Mouse (Mus musculus): ENCODE measurements around the gene Prss29. TPM values are rescaled to one million over a fixed set of nuclear protein-coding genes. Genes with fewer than 3 reads are reported as not detected.
A peak's percentile ranks its signal among the peaks of the same experiment; 100 is the strongest.

The Prss29 gene
- polyA plus RNA-seq, 1 experiment from 2014 or later = not detected

- CTCF ChIA-PET = interaction anchor here (1.1 kb wide), 1 partner anchor 172 kb away, joined by 4 read pairs; no protein-coding TSS in a partner anchor
Observed at GRCm38 (mm10) chr17:25288842-25289241, 29.6 kb upstream of the Prss29 start.

DNA sequence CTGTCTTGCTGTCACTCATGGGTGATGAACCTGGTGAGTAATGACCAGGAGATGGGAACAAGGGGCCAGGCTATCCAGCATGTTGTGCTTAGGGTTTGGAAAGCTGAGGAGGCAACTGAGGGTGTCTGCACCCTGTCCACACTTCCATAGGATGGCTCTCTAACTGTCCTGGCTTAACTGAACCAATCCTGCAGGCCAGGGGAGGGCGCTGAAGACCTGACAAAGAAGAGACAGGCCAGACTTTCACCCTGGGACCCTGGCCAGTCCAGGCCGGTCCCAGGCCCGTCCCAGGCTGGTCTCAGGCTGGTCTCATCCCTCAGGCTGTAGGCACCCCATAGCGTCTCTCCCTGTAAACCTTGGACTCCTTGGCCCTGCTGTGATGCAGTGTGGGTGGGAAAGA lies 28.0 kb upstream of the Prss29 start:
- peaks cover 23% of the 10 kb centered on the region for H3K27me3 ChIP-seq
- no peak for DNase-seq (ENCODE audit: low read depth, low spot score)
- in situ Hi-C loops (cut with MboI; ENCODE audit: low pct_unique_long_range_greater_than_20kb) = no loop called here
- ChIA-PET CTCF (no interaction called here), POLR2A (no interaction called here)
- ATAC-seq = no peak
- no peak for TF ChIP-seq CTCF (IDR thresholded peaks at IDR 0.05)

More at GRCm38 (mm10) chr17:25288842-25289241, 29.6 kb upstream of the Prss29 start:
- in situ Hi-C loops (cut with MboI; ENCODE audit: low pct_unique_long_range_greater_than_20kb) = no loop called here
- POLR2A ChIA-PET = no interaction called here
- TF ChIP-seq CTCF (IDR thresholded peaks at IDR 0.05) = peak; percentile 79
- H3K27me3 ChIP-seq = peaks cover 18% of the 10 kb centered on the region
- DNase-seq (ENCODE audit: low read depth, low spot score) (no peak), ATAC-seq (no peak)

- TF ChIP-seq CTCF (IDR thresholded peaks at IDR 0.05) = no peak
Observed at GRCm38 (mm10) chr17:25293495-25293894, 25.0 kb upstream of the Prss29 start.

DNA sequence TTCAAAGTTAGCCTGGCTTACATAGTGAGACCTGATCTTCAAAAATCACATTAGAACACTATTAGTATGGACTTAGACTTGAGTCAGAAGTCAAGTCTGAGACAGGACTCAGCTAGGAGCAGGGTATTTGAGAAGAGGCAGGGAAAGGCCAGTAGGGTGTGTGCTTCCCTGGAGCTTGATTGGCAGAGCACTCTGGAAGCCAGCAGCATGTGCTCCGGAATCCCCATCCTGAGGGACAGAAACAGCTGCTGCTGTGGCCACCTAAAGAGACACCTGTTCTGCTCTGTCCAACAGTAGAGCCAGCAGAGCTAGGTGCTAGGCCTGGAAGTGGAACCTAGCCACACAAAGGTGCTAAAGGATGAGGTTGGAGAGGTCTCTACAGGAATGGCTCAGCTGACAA lies 24.3 kb upstream of the Prss29 start:
- ChIA-PET CTCF (no interaction called here), POLR2A (no interaction called here)
- in situ Hi-C loops (cut with MboI; ENCODE audit: low pct_unique_long_range_greater_than_20kb) = no loop called here
- H3K27me3 ChIP-seq = peaks cover 35% of the 10 kb centered on the region
- TF ChIP-seq CTCF (IDR thresholded peaks at IDR 0.05) = no peak
- DNase-seq (ENCODE audit: low read depth, low spot score) (no peak), ATAC-seq (no peak)

More at GRCm38 (mm10) chr17:25293495-25293894, 25.0 kb upstream of the Prss29 start:
- POLR2A ChIA-PET = no interaction called here
- DNase-seq (ENCODE audit: low read depth, low spot score) (no peak), ATAC-seq (no peak)
- peaks cover 30% of the 10 kb centered on the region for H3K27me3 ChIP-seq
- in situ Hi-C loops (cut with MboI; ENCODE audit: low pct_unique_long_range_greater_than_20kb) = no loop called here
- CTCF ChIA-PET = interaction anchor here (1.1 kb wide), 1 partner anchor 19 kb away, joined by 3 read pairs; the partner anchor contains the start of gene Ube2i

DNA sequence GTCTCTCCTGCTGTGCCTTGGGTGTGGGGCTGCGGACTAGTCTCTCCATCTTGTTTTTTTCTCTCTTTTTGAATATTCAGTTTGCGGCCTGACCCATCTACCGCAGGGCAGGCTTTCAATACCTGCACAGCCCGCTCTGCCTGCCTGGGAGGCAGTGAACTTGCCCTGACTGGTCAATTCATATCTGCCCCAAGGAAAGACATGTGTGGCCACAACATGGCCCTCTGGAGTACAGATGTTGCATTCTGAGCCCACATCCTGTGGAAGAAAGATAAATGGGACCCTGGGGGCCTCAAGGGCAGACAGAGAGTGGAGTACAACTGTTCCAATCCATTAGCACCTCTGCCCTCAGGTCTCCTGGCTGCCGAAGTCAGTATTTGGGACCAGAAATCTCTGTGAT lies 20.4 kb upstream of the Prss29 start, which contains the start of gene Prss34:
TSS of gene Prss34 (plus strand) at position 301 of the 400 bp plus-strand sequence.
- peaks cover 32% of the 10 kb centered on the region for H3K27me3 ChIP-seq
- no peak for ATAC-seq
- ChIA-PET CTCF (interaction anchor here (1.4 kb wide), 1 partner anchor 171 kb away, joined by 3 read pairs; no protein-coding TSS in a partner anchor), POLR2A (no interaction called here)
- in situ Hi-C loops (cut with MboI; ENCODE audit: low pct_unique_long_range_greater_than_20kb) = no loop called here
- TF ChIP-seq CTCF (IDR thresholded peaks at IDR 0.05) = no peak
- DNase-seq (ENCODE audit: low read depth, low spot score) = no peak

- ChIA-PET POLR2A (no interaction called here), CTCF (no interaction called here)
- in situ Hi-C loops (cut with MboI; ENCODE audit: low pct_unique_long_range_greater_than_20kb) = no loop called here
- ATAC-seq (no peak), DNase-seq (ENCODE audit: low read depth, low spot score) (no peak)
- H3K27me3 ChIP-seq = peaks cover 10% of the 10 kb centered on the region
- no peak for TF ChIP-seq CTCF (IDR thresholded peaks at IDR 0.05)
Observed at GRCm38 (mm10) chr17:25308346-25308745, 10.1 kb upstream of the Prss29 start, which contains the start of gene Prss28. Gene Prss28, plus strand, starts transcription at chr17:25308646.

- POLR2A ChIA-PET = no interaction called here
- CTCF ChIA-PET = no interaction called here
- TF ChIP-seq CTCF (IDR thresholded peaks at IDR 0.05) = no peak
Observed at GRCm38 (mm10) chr17:25320819-25321218, 2.4 kb downstream of the Prss29 start.

DNA sequence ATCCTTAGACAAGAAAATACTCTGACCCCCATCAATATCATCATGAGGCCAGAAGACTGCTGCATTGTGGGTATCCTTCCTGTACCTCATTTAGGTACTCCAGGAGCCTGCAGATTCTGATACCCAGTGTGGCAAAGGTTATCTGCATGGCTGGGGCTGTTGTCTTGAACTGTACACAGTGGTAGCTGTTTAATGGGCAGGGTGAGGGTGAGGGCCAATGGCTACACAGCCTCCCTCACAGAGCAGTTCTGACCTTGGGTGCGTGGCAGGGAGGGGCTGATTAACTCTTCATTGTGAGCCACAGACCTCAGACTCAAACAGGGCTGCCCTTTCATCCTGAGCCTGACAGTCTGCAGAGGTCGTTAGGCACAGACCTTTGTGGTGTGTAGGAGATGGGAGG lies 4.5 kb downstream of the Prss29 start:
- peaks cover 16% of the 10 kb centered on the region for H3K27me3 ChIP-seq
- POLR2A ChIA-PET = no interaction called here

More at GRCm38 (mm10) chr17:25320819-25321218, 2.4 kb downstream of the Prss29 start:
- H3K27me3 ChIP-seq = peaks cover 16% of the 10 kb centered on the region
- in situ Hi-C loops (cut with MboI; ENCODE audit: low pct_unique_long_range_greater_than_20kb) = no loop called here
- no peak for DNase-seq (ENCODE audit: low read depth, low spot score)
- ATAC-seq = no peak

DNA sequence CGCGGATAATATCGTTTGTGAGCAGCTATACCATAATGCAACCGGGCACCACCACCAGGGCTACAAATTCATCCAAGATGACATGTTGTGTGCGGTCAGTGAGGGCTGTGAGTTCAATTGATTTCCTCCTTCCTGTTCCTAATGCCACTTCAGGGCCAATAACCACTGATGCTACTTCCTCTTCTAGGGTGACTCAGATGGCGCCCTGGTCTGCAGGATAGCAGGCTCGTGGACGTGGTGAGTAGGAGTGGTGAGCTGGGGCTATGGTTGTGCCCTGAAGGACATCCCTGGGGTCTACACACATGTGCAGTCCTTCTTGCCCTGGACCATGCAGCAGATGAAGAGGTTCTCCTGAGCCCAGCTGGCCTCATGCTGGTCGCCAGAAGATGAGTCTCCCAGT lies 13.9 kb downstream of the Prss29 start:
- DNase-seq (ENCODE audit: low read depth, low spot score) (no peak), ATAC-seq (no peak)
- no peak for TF ChIP-seq CTCF (IDR thresholded peaks at IDR 0.05)
- peaks cover 44% of the 10 kb centered on the region for H3K27me3 ChIP-seq
- in situ Hi-C loops (cut with MboI; ENCODE audit: low pct_unique_long_range_greater_than_20kb) = no loop called here
- ChIA-PET POLR2A (no interaction called here), CTCF (no interaction called here)

More for the DNA sequence above, 4.5 kb downstream of the Prss29 start:
- ATAC-seq (no peak), DNase-seq (ENCODE audit: low read depth, low spot score) (no peak)
- TF ChIP-seq CTCF (IDR thresholded peaks at IDR 0.05) = no peak
- CTCF ChIA-PET = no interaction called here
- in situ Hi-C loops (cut with MboI; ENCODE audit: low pct_unique_long_range_greater_than_20kb) = no loop called here

GRCm38 (mm10) chr17:25333943-25334342 lies 15.5 kb downstream of the Prss29 start:
- H3K27me3 ChIP-seq = peaks cover 42% of the 10 kb centered on the region
- ChIA-PET POLR2A (no interaction called here), CTCF (no interaction called here)
- peak; percentile 92 for TF ChIP-seq CTCF (IDR thresholded peaks at IDR 0.05)
- ATAC-seq (no peak), DNase-seq (ENCODE audit: low read depth, low spot score) (peak; percentile 10)
- in situ Hi-C loops (cut with MboI; ENCODE audit: low pct_unique_long_range_greater_than_20kb) = no loop called here

- ChIA-PET POLR2A (no interaction called here), CTCF (no interaction called here)
- ATAC-seq = no peak
- no peak for TF ChIP-seq CTCF (IDR thresholded peaks at IDR 0.05)
- in situ Hi-C loops (cut with MboI; ENCODE audit: low pct_unique_long_range_greater_than_20kb) = no loop called here
- H3K27me3 ChIP-seq = peaks cover 13% of the 10 kb centered on the region
- DNase-seq (ENCODE audit: low read depth, low spot score) = no peak
Observed at GRCm38 (mm10) chr17:25338218-25338617, 19.8 kb downstream of the Prss29 start.

DNA sequence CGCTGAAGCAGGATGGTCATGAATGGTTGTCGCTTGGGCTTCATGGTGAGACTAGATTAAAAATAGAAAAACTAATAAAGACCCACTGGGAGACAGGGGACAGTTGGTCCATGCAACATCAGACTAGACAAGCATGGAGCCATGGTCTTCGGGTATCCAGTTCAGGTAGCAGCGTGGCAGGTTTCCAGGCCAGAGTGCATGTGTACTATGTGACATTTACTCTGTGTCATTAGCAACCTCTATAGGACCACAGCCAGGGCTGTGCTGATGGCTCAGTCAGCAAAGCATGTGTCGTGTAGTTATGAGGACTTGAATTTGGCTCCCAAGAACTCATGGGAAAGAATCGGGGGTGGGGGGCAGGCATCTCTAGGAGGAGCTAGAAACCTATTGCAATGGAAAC lies 21.5 kb downstream of the Prss29 start:
- ChIA-PET POLR2A (no interaction called here), CTCF (no interaction called here)
- no peak for TF ChIP-seq CTCF (IDR thresholded peaks at IDR 0.05)
- ATAC-seq (no peak), DNase-seq (ENCODE audit: low read depth, low spot score) (no peak)
- in situ Hi-C loops (cut with MboI; ENCODE audit: low pct_unique_long_range_greater_than_20kb) = no loop called here
- peaks cover 18% of the 10 kb centered on the region for H3K27me3 ChIP-seq

Data from Patski (cell line).